ENCODE assay signal across 8 mouse cellular contexts in genomic region chr10:42715366-42716035, GRCm38 (mm10). TPM values are rescaled to one million over a fixed set of nuclear protein-coding genes. Genes with fewer than 3 reads are reported as not detected.
DNase-seq lines count a peak whose midpoint lies in the region; ATAC-seq and TF ChIP-seq lines count a peak whose summit lies in the region.

No protein-coding gene starts in this region.

- H3K4me2 ChIP-seq in neural tube, embryonic 11.5 days (ENCODE audit: low read depth), result peak overlapping the region; percentile 1; the same call in 1 of the 2 replicates
- H3K4me2 ChIP-seq in hindbrain, embryonic 14.5 days (replicated peaks), result peak overlapping the region; percentile 28
- H3K4me2 ChIP-seq in liver, embryonic 12.5 days, result peak overlapping the region; percentile 41
- H3K4me2 ChIP-seq in stomach, embryonic 15.5 days, result peak overlapping the region; percentile 50

- no peak overlapping the region for H3K9ac ChIP-seq in neural tube, embryonic 11.5 days (ENCODE audit: low read length)
- no peak overlapping the region for H3K9ac ChIP-seq in hindbrain, embryonic 14.5 days
- H3K9ac ChIP-seq in liver, embryonic 12.5 days, result no peak overlapping the region
- no peak overlapping the region for H3K9ac ChIP-seq in stomach, embryonic 15.5 days
- no peak overlapping the region for H3K9ac ChIP-seq in heart, adult 2 months (ENCODE audit: low read depth, low read length)

- no peak overlapping the region for H3K27ac ChIP-seq in neural tube, embryonic 11.5 days (ENCODE audit: low read depth, low read length)
- H3K27ac ChIP-seq in hindbrain, embryonic 14.5 days, result no peak overlapping the region
- no peak overlapping the region for H3K27ac ChIP-seq in liver, embryonic 12.5 days
- H3K27ac ChIP-seq in stomach, embryonic 15.5 days, result no peak overlapping the region
- no peak overlapping the region for H3K27ac ChIP-seq in heart, adult 2 months

- no peak for TF ChIP-seq CTCF in heart, adult 2 months (IDR thresholded peaks at IDR 0.05)

- WGBS in neural tube, embryonic 11.5 days, result 15% methylated on average over 19 of the region's 19 CpGs
- 22% methylated on average over 19 of the region's 19 CpGs for WGBS in hindbrain, embryonic 14.5 days
- WGBS in liver, embryonic 12.5 days (ENCODE audit: insufficient replicate concordance), result 24% methylated on average over 19 of the region's 19 CpGs
- WGBS in stomach, embryonic 15.5 days, result 23% methylated on average over 19 of the region's 19 CpGs
- WGBS in heart, adult 2 months, result 34% methylated on average over 19 of the region's 19 CpGs

- no peaks in the 10 kb centered on the region for H3K36me3 ChIP-seq in neural tube, embryonic 11.5 days (ENCODE audit: control insufficient read depth, insufficient read depth, low read length)
- H3K36me3 ChIP-seq in hindbrain, embryonic 14.5 days (replicated peaks; ENCODE audit: control insufficient read depth, insufficient read depth), result no peaks in the 10 kb centered on the region
- no peaks in the 10 kb centered on the region for H3K36me3 ChIP-seq in liver, embryonic 12.5 days
- no peaks in the 10 kb centered on the region for H3K36me3 ChIP-seq in stomach, embryonic 15.5 days
- no peaks in the 10 kb centered on the region for H3K36me3 ChIP-seq in heart, adult 2 months (ENCODE audit: control insufficient read depth, insufficient read depth, low read length)

- no peak for DNase-seq in neural tube, embryonic 11.5 days (ENCODE audit: low spot score)
- no peak for DNase-seq in neural tube, embryonic 10.5 days (ENCODE audit: extremely low spot score, low spot score)
- no peak for DNase-seq in hindbrain, embryonic 14.5 days (ENCODE audit: low spot score)
- DNase-seq in right cerebral cortex, postnatal 4 days, result no peak
- no peak for DNase-seq in spleen, postnatal 10 days (ENCODE audit: low spot score in 2 of 2)
- no peak for DNase-seq in heart, adult 2 months

- 0 out of 2 replicates have a peak, but pooled peaks cover 2% of the 10 kb centered on the region for H3K27me3 ChIP-seq in neural tube, embryonic 11.5 days (ENCODE audit: control insufficient read depth, insufficient read depth, low read length)
- H3K27me3 ChIP-seq in hindbrain, embryonic 14.5 days (ENCODE audit: control insufficient read depth, insufficient read depth, low read length), result no peaks in the 10 kb centered on the region
- H3K27me3 ChIP-seq in liver, embryonic 12.5 days (replicated peaks), result peaks cover 45% of the 10 kb centered on the region
- H3K27me3 ChIP-seq in stomach, embryonic 15.5 days (replicated peaks), result no peaks in the 10 kb centered on the region
- no peaks in the 10 kb centered on the region for H3K27me3 ChIP-seq in heart, adult 2 months (ENCODE audit: control insufficient read depth, insufficient read depth, low read length)

- TF ChIP-seq POLR2A in heart, adult 2 months (IDR thresholded peaks at IDR 0.05; ENCODE audit: insufficient read depth, low read depth, low read length), result no peak

- no peaks in the 10 kb centered on the region for H3K79me2 ChIP-seq in heart, adult 2 months (replicated peaks; ENCODE audit: control insufficient read depth, insufficient read depth, low read length)

- no peaks in the 10 kb centered on the region; the same call in 1 of the 2 replicates for H3K4me1 ChIP-seq in neural tube, embryonic 11.5 days (ENCODE audit: control insufficient read depth, insufficient read depth, low read length)
- peaks cover 8% of the 10 kb centered on the region for H3K4me1 ChIP-seq in hindbrain, embryonic 14.5 days (replicated peaks; ENCODE audit: control insufficient read depth, insufficient read depth, low read length)
- H3K4me1 ChIP-seq in liver, embryonic 12.5 days, result peaks cover 6% of the 10 kb centered on the region
- no peaks in the 10 kb centered on the region for H3K4me1 ChIP-seq in stomach, embryonic 15.5 days
- no peaks in the 10 kb centered on the region for H3K4me1 ChIP-seq in heart, adult 2 months (ENCODE audit: control insufficient read depth, insufficient read depth, low read length)

- no peak for ATAC-seq in neural tube, embryonic 11.5 days (ENCODE audit: insufficient read depth, low FRiP score, low TSS enrichment)
- no peak for ATAC-seq in hindbrain, embryonic 14.5 days (ENCODE audit: low FRiP score)
- no peak for ATAC-seq in liver, embryonic 12.5 days
- ATAC-seq in stomach, embryonic 15.5 days (ENCODE audit: insufficient read depth, low FRiP score, low read depth), result no peak

- intact Hi-C loops in heart, adult 2 months (cut with DNase I), result no loop called here

- TF ChIP-seq EP300 in heart, adult 2 months (IDR thresholded peaks at IDR 0.05; ENCODE audit: insufficient read depth, low read depth, low read length), result no peak

- no peak overlapping the region for H3K4me3 ChIP-seq in neural tube, embryonic 11.5 days (ENCODE audit: low read depth, low read length)
- no peak overlapping the region for H3K4me3 ChIP-seq in hindbrain, embryonic 14.5 days (replicated peaks; ENCODE audit: low read length)
- H3K4me3 ChIP-seq in liver, embryonic 12.5 days, result 0 out of 2 replicates have a peak overlapping the region, but pooled peaks have one; percentile 9
- peak overlapping the region; percentile 18; the same call in 1 of the 2 replicates for H3K4me3 ChIP-seq in stomach, embryonic 15.5 days (replicated peaks)
- no peak overlapping the region for H3K4me3 ChIP-seq in heart, adult 2 months

- H3K9me3 ChIP-seq in neural tube, embryonic 11.5 days (ENCODE audit: control insufficient read depth, low read length), result no peaks in the 10 kb centered on the region
- no peaks in the 10 kb centered on the region for H3K9me3 ChIP-seq in hindbrain, embryonic 14.5 days (ENCODE audit: control insufficient read depth, low read length)
- H3K9me3 ChIP-seq in liver, embryonic 12.5 days (replicated peaks), result no peaks in the 10 kb centered on the region
- no peaks in the 10 kb centered on the region for H3K9me3 ChIP-seq in stomach, embryonic 15.5 days

RNA-seq across cellular contexts. Expression of gene Sec63, which starts 45.8 kb away (rescaled TPM):
- 30.4 and 36.0 TPM in 2 replicates for polyA plus RNA-seq in neural tube, embryonic 11.5 days (2014; fragmentation: Nextera tagmentation; extraction: Ambion mirVana)
- 17.2 and 17.6 TPM in 2 replicates for polyA plus RNA-seq in hindbrain, embryonic 14.5 days (2014; fragmentation: Nextera tagmentation; extraction: Ambion mirVana)
- polyA plus RNA-seq in liver, embryonic 12.5 days (2016; fragmentation: Nextera tagmentation; extraction: Ambion mirVana), result 13.1 TPM in 2 replicates
- polyA plus RNA-seq in stomach, embryonic 15.5 days (2015; fragmentation: Nextera tagmentation; extraction: Ambion mirVana), result 24.3 and 27.3 TPM in 2 replicates
- total RNA-seq in heart, adult 2 months (2021), result 10 to 100 TPM; 30.0 to 37.6 TPM
- polyA plus RNA-seq in heart, adult 2 months (2012; rRNA removed), result 6.0 and 11.8 TPM in 2 replicates

Comparison
In these comparisons a context has a peak if more than half of its experiments do, and no peak if none do; other contexts are left out.
1. H3K4me3 ChIP-seq: peak in liver, embryonic 12.5 days (single experiment) and stomach, embryonic 15.5 days (single experiment); none in neural tube, embryonic 11.5 days (single experiment), hindbrain, embryonic 14.5 days (single experiment) and heart, adult 2 months (single experiment).
2. Peak in every context shown above with its lines, with median percentiles within 50 percentile points of each other: H3K4me2 ChIP-seq.